Mouse (Mus musculus) cortical plate, adult 2 months (tissue): ENCODE results near the gene Mrpl12. TPM values are rescaled to one million over a fixed set of nuclear protein-coding genes. Genes with fewer than 3 reads are reported as not detected.

Experiments used
- H3K27ac ChIP-seq: fragments of 200-500 bp; 2 replicates; pipeline ENCODE4 v1.5.1; 2012; ENCODE audit warnings: low read length, control low read depth, inconsistent platforms; ENCODE audit not compliant: insufficient read depth
- H3K4me1 ChIP-seq: fragments of 200-500 bp; 2 replicates; pipeline ENCODE4 v1.6.1; 2011; ENCODE audit warnings: low read length; ENCODE audit not compliant: control insufficient read depth, insufficient read depth
- H3K4me3 ChIP-seq: fragments of 200-500 bp; 2 replicates; pipeline ENCODE4 v1.5.1; 2011; ENCODE audit warnings: mild to moderate bottlenecking, low read length, control low read depth; ENCODE audit not compliant: insufficient read depth
- CTCF ChIP-seq: fragments of 200-500 bp; IDR thresholded peaks from 2 replicates; pipeline ENCODE4 v1.5.1; 2011; ENCODE audit warnings: mild to moderate bottlenecking, control low read depth, low read length; ENCODE audit not compliant: insufficient read depth; ENCODE audit errors: extremely low read depth
- POLR2A ChIP-seq: fragments of 200-500 bp; IDR thresholded peaks from 2 replicates; pipeline ENCODE4 v1.6.1; 2011; ENCODE audit warnings: mild to moderate bottlenecking, low read length, control low read depth; ENCODE audit not compliant: insufficient read depth; ENCODE audit errors: extremely low read depth
- polyA plus RNA-seq: library from polyadenylated mRNA; depleted of rRNA; stranded (reverse); fragments of >200 nt; gene quantifications from 2 replicates; pipeline ENCODE4 v1.2.3, GENCODE M21; 2012

The Mrpl12 gene
- polyA plus RNA-seq, 1 experiment: 96.3 TPM

GRCm38 (mm10) chr11:120453306-120453705 is 31.1 kb upstream of the Mrpl12 start, which contains the start of gene Pde6g:
Gene Pde6g, minus strand, starts transcription at chr11:120453500.
- no peak for TF ChIP-seq CTCF
- Histone ChIP-seq H3K4me1 (no peaks in the 10 kb centered on the region; the same call in 1 of the 2 replicates), H3K4me3 (no peak within 1 kb of the TSS), H3K27ac (no peak within 1 kb of the TSS)

DNA sequence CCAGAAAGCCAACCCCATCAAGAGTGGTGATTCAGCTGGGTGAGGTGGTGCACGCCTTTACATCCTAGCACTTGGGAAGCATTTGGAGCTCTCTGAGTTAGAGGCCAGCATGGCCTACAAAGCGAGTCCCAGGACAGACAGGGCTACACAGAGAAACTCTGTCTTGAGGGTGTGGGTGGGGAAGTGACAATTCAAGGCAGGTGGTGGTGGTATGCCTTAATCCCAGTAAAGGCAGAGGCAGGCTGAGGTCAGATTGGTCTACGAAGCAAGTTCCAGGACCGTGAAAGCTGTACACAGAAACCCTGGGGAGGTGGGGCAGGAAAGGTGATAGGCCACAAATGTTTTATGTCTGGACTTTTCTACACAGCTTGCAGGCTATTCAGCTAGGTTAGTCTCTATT is 29.4 kb upstream of the Mrpl12 start:
- TF ChIP-seq CTCF (no peak), POLR2A (no peak)
- Histone ChIP-seq H3K27ac (no peak overlapping the region), H3K4me3 (no peak overlapping the region), H3K4me1 (peaks cover 1% of the 10 kb centered on the region; the same call in 1 of the 2 replicates)

- Histone ChIP-seq H3K4me1 (peaks cover 1% of the 10 kb centered on the region; the same call in 1 of the 2 replicates), H3K27ac (no peak overlapping the region), H3K4me3 (no peak overlapping the region)
- TF ChIP-seq POLR2A: no peak
- TF ChIP-seq CTCF: no peak
Measured at GRCm38 (mm10) chr11:120455413-120455812, 29.0 kb upstream of the Mrpl12 start.

DNA sequence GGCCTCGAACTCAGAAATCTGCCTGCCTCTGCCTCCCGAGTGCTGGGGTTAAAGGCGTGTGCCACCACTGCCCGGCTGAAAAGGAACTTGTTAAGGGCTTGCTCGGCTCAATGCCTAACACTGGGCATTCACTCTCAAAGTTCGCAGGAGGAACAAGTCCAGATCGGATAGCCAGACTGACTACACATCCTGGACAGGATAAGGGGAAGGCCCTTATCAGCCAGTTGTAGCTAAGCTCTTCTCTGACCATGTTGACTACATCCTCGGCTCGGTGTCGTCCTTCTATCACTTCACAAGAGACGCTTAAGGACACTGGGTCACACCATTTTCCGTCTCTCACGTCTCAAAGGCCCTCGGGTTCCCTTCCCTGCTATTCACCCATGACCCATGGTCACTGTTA is 27.0 kb upstream of the Mrpl12 start:
- no peak for TF ChIP-seq POLR2A
- TF ChIP-seq CTCF: no peak
- Histone ChIP-seq H3K4me1 (peaks cover 1% of the 10 kb centered on the region; the same call in 1 of the 2 replicates), H3K4me3 (peak overlapping the region; percentile 98), H3K27ac (peak overlapping the region; percentile 87)

GRCm38 (mm10) chr11:120457772-120458751 is 26.4 kb upstream of the Mrpl12 start, which contains the start of the genes Oxld1 and Ccdc137:
Gene Oxld1, minus strand, starts transcription at chr11:120458068.
Gene Ccdc137, plus strand, starts transcription at chr11:120458115.
- TF ChIP-seq CTCF (no peak), POLR2A (peak; percentile 87)
- H3K4me1 ChIP-seq: peaks cover 1% of the 10 kb centered on the region; the same call in 1 of the 2 replicates
- H3K4me3 ChIP-seq: peak within 1 kb of the TSS; percentile 98
- H3K27ac ChIP-seq: peak within 1 kb of the TSS; percentile 87

DNA sequence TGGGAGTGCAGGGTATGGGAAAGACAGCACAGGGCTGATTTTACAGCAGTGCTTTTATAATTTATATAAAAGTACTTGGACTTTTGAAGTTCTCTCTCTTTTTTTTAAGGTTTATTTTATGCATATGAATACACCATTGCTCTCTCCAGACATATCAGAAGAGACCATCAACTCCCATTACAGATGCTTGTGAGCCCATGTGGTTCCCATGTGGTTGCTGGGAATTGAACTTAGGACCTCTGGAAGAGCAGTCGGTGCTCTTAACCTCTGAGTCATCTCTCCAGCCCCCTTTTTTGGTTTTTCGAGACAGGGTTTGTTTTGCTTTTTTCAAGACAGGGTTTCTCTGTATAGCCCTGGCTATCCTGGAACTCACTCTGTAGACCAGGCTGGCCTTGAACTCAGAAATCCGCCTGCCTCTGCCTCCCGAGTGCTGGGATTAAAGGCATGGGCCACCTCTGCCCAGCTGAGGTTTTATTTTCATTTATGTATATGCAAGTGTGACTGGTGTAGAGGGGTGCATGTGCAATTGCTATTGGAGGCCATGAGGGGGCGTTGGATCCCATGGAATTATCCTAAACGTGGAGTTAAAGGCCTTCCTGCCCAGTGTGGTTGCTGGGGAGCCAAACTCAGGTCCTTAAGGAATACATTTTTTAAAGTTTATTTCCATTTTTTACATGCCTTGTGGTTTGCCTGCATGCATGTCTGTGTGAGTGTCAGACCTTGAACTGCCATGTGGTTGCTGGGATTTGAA is 25.4 kb upstream of the Mrpl12 start:
- no peak for TF ChIP-seq POLR2A
- 0 out of 2 replicates have a peak, but pooled peaks have one; percentile 9 for TF ChIP-seq CTCF
- Histone ChIP-seq H3K4me1 (peaks cover 1% of the 10 kb centered on the region; the same call in 1 of the 2 replicates), H3K27ac (no peak overlapping the region), H3K4me3 (peak overlapping the region; percentile 98)

DNA sequence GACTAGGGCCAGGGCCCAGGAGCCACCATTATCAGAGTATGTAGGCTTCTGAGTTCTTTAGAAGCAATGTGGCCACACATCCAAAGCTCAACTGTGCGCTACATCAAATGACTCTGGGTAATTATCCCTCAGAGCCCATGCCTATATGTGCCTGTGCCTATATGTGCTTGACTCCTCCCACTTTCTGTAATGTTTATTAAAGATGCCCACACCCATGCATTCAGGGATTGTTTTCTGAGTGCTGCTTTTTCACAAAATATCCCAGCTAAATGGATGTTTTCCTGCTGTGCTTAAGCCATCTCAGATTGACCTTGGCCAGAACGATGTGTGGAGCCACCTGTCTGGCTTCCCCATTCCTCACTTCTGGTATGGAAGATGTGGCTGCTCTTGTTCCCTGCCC is 20.9 kb upstream of the Mrpl12 start:
- H3K4me3 ChIP-seq: no peak overlapping the region
- peaks cover 3% of the 10 kb centered on the region; the same call in 1 of the 2 replicates for H3K4me1 ChIP-seq
- no peak overlapping the region for H3K27ac ChIP-seq
- no peak for TF ChIP-seq CTCF
- TF ChIP-seq POLR2A: no peak

- no peak overlapping the region for H3K27ac ChIP-seq
- H3K4me1 ChIP-seq: peaks cover 2% of the 10 kb centered on the region; the same call in 1 of the 2 replicates
- TF ChIP-seq CTCF (no peak), POLR2A (no peak)
- no peak overlapping the region for H3K4me3 ChIP-seq
Measured at GRCm38 (mm10) chr11:120464365-120464764, 20.0 kb upstream of the Mrpl12 start.

GRCm38 (mm10) chr11:120465521-120465920 is 18.9 kb upstream of the Mrpl12 start:
- no peak overlapping the region for H3K27ac ChIP-seq
- TF ChIP-seq CTCF (no peak), POLR2A (no peak)

More at GRCm38 (mm10) chr11:120465521-120465920, 18.9 kb upstream of the Mrpl12 start:
- Histone ChIP-seq H3K4me3 (no peak overlapping the region), H3K4me1 (peaks cover 2% of the 10 kb centered on the region; the same call in 1 of the 2 replicates)
